Mouse (Mus musculus): ENCODE results near the gene Cdk18. TPM values are rescaled to one million over a fixed set of nuclear protein-coding genes. Genes with fewer than 3 reads are reported as not detected.

The Cdk18 gene
- polyA plus RNA-seq, 1 experiment from 2014 or later = 1.7 TPM

GRCm38 (mm10) chr1:132093269-132093668 lies 46.2 kb downstream of the Cdk18 start:
- Histone ChIP-seq H3K27me3 (ENCODE audit: control insufficient read depth, insufficient read depth, low read length) (no peaks in the 10 kb centered on the region), H3K4me1 (ENCODE audit: control insufficient read depth, insufficient read depth, low read length) (peaks cover 5% of the 10 kb centered on the region; the same call in 1 of the 2 replicates), H3K9me3 (replicated peaks; ENCODE audit: control insufficient read depth, low read length) (no peaks in the 10 kb centered on the region), H3K4me3 (ENCODE audit: low read length) (no peak overlapping the region), H3K4me2 (ENCODE audit: low read depth, low read length) (no peak overlapping the region), H3K36me3 (ENCODE audit: control insufficient read depth, insufficient read depth) (no peaks in the 10 kb centered on the region), H3K9ac (ENCODE audit: low read length) (no peak overlapping the region), H3K27ac (ENCODE audit: low read length) (no peak overlapping the region)
- no peak for ATAC-seq (replicated peaks; ENCODE audit: extremely low read depth, insufficient read depth, low FRiP score)
- 92% methylated on average over 4 of the region's 4 CpGs for WGBS

GRCm38 (mm10) chr1:132090266-132090665 lies 49.2 kb downstream of the Cdk18 start:
- H3K27ac ChIP-seq (ENCODE audit: low read length) = no peak overlapping the region
- no peaks in the 10 kb centered on the region for H3K36me3 ChIP-seq (ENCODE audit: control insufficient read depth, insufficient read depth)
- WGBS = 79% methylated on average over 4 of the region's 4 CpGs
- ATAC-seq (replicated peaks; ENCODE audit: extremely low read depth, insufficient read depth, low FRiP score) = no peak
- no peak overlapping the region for H3K4me2 ChIP-seq (ENCODE audit: low read depth, low read length)
- H3K9me3 ChIP-seq (replicated peaks; ENCODE audit: control insufficient read depth, low read length) = no peaks in the 10 kb centered on the region
- peaks cover under 1% of the 10 kb centered on the region; the same call in 1 of the 2 replicates for H3K4me1 ChIP-seq (ENCODE audit: control insufficient read depth, insufficient read depth, low read length)
- no peak overlapping the region for H3K4me3 ChIP-seq (ENCODE audit: low read length)
- H3K9ac ChIP-seq (ENCODE audit: low read length) = no peak overlapping the region
- H3K27me3 ChIP-seq (ENCODE audit: control insufficient read depth, insufficient read depth, low read length) = no peaks in the 10 kb centered on the region

- Histone ChIP-seq H3K4me3 (ENCODE audit: low read length) (no peak overlapping the region), H3K4me2 (ENCODE audit: low read depth, low read length) (no peak overlapping the region), H3K27me3 (ENCODE audit: control insufficient read depth, insufficient read depth, low read length) (no peaks in the 10 kb centered on the region), H3K27ac (ENCODE audit: low read length) (no peak overlapping the region), H3K9me3 (replicated peaks; ENCODE audit: control insufficient read depth, low read length) (no peaks in the 10 kb centered on the region), H3K9ac (ENCODE audit: low read length) (no peak overlapping the region), H3K36me3 (ENCODE audit: control insufficient read depth, insufficient read depth) (no peaks in the 10 kb centered on the region), H3K4me1 (ENCODE audit: control insufficient read depth, insufficient read depth, low read length) (no peaks in the 10 kb centered on the region)
- 79% methylated on average over 6 of the region's 6 CpGs for WGBS
- ATAC-seq (replicated peaks; ENCODE audit: extremely low read depth, insufficient read depth, low FRiP score) = no peak
Observed at GRCm38 (mm10) chr1:132089767-132090166, 49.7 kb downstream of the Cdk18 start.

- ATAC-seq (replicated peaks; ENCODE audit: extremely low read depth, insufficient read depth, low FRiP score) = no peak
- no peaks in the 10 kb centered on the region for H3K9me3 ChIP-seq (replicated peaks; ENCODE audit: control insufficient read depth, low read length)
- H3K4me1 ChIP-seq (ENCODE audit: control insufficient read depth, insufficient read depth, low read length) = no peaks in the 10 kb centered on the region
- no peak overlapping the region for H3K4me2 ChIP-seq (ENCODE audit: low read depth, low read length)
- no peaks in the 10 kb centered on the region for H3K27me3 ChIP-seq (ENCODE audit: control insufficient read depth, insufficient read depth, low read length)
- no peaks in the 10 kb centered on the region for H3K36me3 ChIP-seq (ENCODE audit: control insufficient read depth, insufficient read depth)
- 70% methylated on average over 5 of the region's 5 CpGs for WGBS
- H3K27ac ChIP-seq (ENCODE audit: low read length) = no peak overlapping the region
- no peak overlapping the region for H3K4me3 ChIP-seq (ENCODE audit: low read length)
- H3K9ac ChIP-seq (ENCODE audit: low read length) = no peak overlapping the region
Observed at GRCm38 (mm10) chr1:132088181-132088671, 51.3 kb downstream of the Cdk18 start.

- 61% methylated on average over 7 of the region's 7 CpGs for WGBS
- Histone ChIP-seq H3K36me3 (ENCODE audit: control insufficient read depth, insufficient read depth) (no peaks in the 10 kb centered on the region), H3K27me3 (ENCODE audit: control insufficient read depth, insufficient read depth, low read length) (no peaks in the 10 kb centered on the region), H3K9me3 (replicated peaks; ENCODE audit: control insufficient read depth, low read length) (no peaks in the 10 kb centered on the region; the same call in 1 of the 2 replicates), H3K9ac (ENCODE audit: low read length) (no peak overlapping the region), H3K4me3 (ENCODE audit: low read length) (no peak overlapping the region), H3K4me2 (ENCODE audit: low read depth, low read length) (no peak overlapping the region), H3K4me1 (ENCODE audit: control insufficient read depth, insufficient read depth, low read length) (no peaks in the 10 kb centered on the region), H3K27ac (ENCODE audit: low read length) (no peak overlapping the region)
- no peak for ATAC-seq (replicated peaks; ENCODE audit: extremely low read depth, insufficient read depth, low FRiP score)
Observed at GRCm38 (mm10) chr1:132085181-132086049, 54.1 kb downstream of the Cdk18 start.

- no peak for ATAC-seq (replicated peaks; ENCODE audit: extremely low read depth, insufficient read depth, low FRiP score)
- H3K27me3 ChIP-seq (ENCODE audit: control insufficient read depth, insufficient read depth, low read length) = no peaks in the 10 kb centered on the region
- H3K4me2 ChIP-seq (ENCODE audit: low read depth, low read length) = no peak overlapping the region
- WGBS = 72% methylated on average over 2 of the region's 2 CpGs
- H3K9me3 ChIP-seq (replicated peaks; ENCODE audit: control insufficient read depth, low read length) = peaks cover 3% of the 10 kb centered on the region; the same call in 1 of the 2 replicates
- H3K4me3 ChIP-seq (ENCODE audit: low read length) = no peak overlapping the region
- no peak overlapping the region for H3K27ac ChIP-seq (ENCODE audit: low read length)
- no peak overlapping the region for H3K9ac ChIP-seq (ENCODE audit: low read length)
- H3K36me3 ChIP-seq (ENCODE audit: control insufficient read depth, insufficient read depth) = no peaks in the 10 kb centered on the region
- H3K4me1 ChIP-seq (ENCODE audit: control insufficient read depth, insufficient read depth, low read length) = no peaks in the 10 kb centered on the region
Observed at GRCm38 (mm10) chr1:132078413-132078812, 61.1 kb downstream of the Cdk18 start.

GRCm38 (mm10) chr1:132075576-132075975 lies 63.9 kb downstream of the Cdk18 start:
- WGBS = 81% methylated on average over 10 of the region's 10 CpGs
- Histone ChIP-seq H3K4me1 (ENCODE audit: control insufficient read depth, insufficient read depth, low read length) (no peaks in the 10 kb centered on the region), H3K4me2 (ENCODE audit: low read depth, low read length) (no peak overlapping the region), H3K27ac (ENCODE audit: low read length) (no peak overlapping the region), H3K9me3 (replicated peaks; ENCODE audit: control insufficient read depth, low read length) (peaks cover 3% of the 10 kb centered on the region; the same call in 1 of the 2 replicates), H3K36me3 (ENCODE audit: control insufficient read depth, insufficient read depth) (no peaks in the 10 kb centered on the region), H3K9ac (ENCODE audit: low read length) (no peak overlapping the region), H3K27me3 (ENCODE audit: control insufficient read depth, insufficient read depth, low read length) (no peaks in the 10 kb centered on the region), H3K4me3 (ENCODE audit: low read length) (no peak overlapping the region)
- ATAC-seq (replicated peaks; ENCODE audit: extremely low read depth, insufficient read depth, low FRiP score) = no peak

- Histone ChIP-seq H3K9ac (ENCODE audit: low read length) (no peak overlapping the region), H3K27ac (ENCODE audit: low read length) (no peak overlapping the region), H3K27me3 (ENCODE audit: control insufficient read depth, insufficient read depth, low read length) (peaks cover 31% of the 10 kb centered on the region), H3K4me3 (ENCODE audit: low read length) (no peak overlapping the region), H3K9me3 (replicated peaks; ENCODE audit: control insufficient read depth, low read length) (no peaks in the 10 kb centered on the region), H3K36me3 (ENCODE audit: control insufficient read depth, insufficient read depth) (no peaks in the 10 kb centered on the region), H3K4me1 (ENCODE audit: control insufficient read depth, insufficient read depth, low read length) (peaks cover 9% of the 10 kb centered on the region), H3K4me2 (ENCODE audit: low read depth, low read length) (no peak overlapping the region)
- ATAC-seq (replicated peaks; ENCODE audit: extremely low read depth, insufficient read depth, low FRiP score) = no peak
- 82% methylated on average over 3 of the region's 3 CpGs for WGBS
Observed at GRCm38 (mm10) chr1:132070659-132071058, 68.8 kb downstream of the Cdk18 start.

GRCm38 (mm10) chr1:132069436-132069835 lies 70.0 kb downstream of the Cdk18 start:
- no peak overlapping the region for H3K4me2 ChIP-seq (ENCODE audit: low read depth, low read length)
- peaks cover 42% of the 10 kb centered on the region for H3K27me3 ChIP-seq (ENCODE audit: control insufficient read depth, insufficient read depth, low read length)
- H3K4me1 ChIP-seq (ENCODE audit: control insufficient read depth, insufficient read depth, low read length) = peaks cover 9% of the 10 kb centered on the region
- no peak overlapping the region for H3K27ac ChIP-seq (ENCODE audit: low read length)
- H3K9me3 ChIP-seq (replicated peaks; ENCODE audit: control insufficient read depth, low read length) = no peaks in the 10 kb centered on the region
- no peaks in the 10 kb centered on the region for H3K36me3 ChIP-seq (ENCODE audit: control insufficient read depth, insufficient read depth)
- ATAC-seq (replicated peaks; ENCODE audit: extremely low read depth, insufficient read depth, low FRiP score) = no peak
- H3K4me3 ChIP-seq (ENCODE audit: low read length) = no peak overlapping the region
- WGBS = 84% methylated on average over 8 of the region's 8 CpGs
- H3K9ac ChIP-seq (ENCODE audit: low read length) = no peak overlapping the region
